Mouse (Mus musculus): ENCODE results near the gene H2-M10.3.
"Not testable (repeated sequence)": the region's sequence is repeated elsewhere in the genome, so short reads cannot be mapped to it uniquely, and the experiment has no call there.

Gene H2-M10.3

DNA sequence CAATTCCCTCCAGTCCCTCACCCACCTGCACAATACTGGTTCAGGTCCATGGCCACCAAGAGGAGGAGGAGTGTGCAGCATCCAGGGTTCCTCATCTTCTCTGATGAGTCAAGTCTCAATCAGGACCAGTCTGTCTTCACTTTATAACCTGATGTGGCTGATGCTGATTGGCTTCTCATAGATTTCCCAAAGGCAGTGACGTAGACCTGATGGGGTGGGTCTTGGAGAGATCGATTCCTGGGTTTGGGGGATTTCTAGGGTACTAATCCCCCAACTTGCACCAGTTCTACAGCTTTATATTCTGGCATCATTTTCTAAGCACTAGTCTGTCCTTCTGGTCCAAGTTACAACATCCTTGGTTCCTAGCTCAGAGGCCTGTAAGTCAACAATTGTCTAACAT, at the start of gene H2-M10.3:
Gene H2-M10.3 (minus strand): TSS at position 101 of the 400 bp plus-strand sequence.
- in situ Hi-C loops (cut with MboI, MseI): not testable (repeated sequence)

DNA sequence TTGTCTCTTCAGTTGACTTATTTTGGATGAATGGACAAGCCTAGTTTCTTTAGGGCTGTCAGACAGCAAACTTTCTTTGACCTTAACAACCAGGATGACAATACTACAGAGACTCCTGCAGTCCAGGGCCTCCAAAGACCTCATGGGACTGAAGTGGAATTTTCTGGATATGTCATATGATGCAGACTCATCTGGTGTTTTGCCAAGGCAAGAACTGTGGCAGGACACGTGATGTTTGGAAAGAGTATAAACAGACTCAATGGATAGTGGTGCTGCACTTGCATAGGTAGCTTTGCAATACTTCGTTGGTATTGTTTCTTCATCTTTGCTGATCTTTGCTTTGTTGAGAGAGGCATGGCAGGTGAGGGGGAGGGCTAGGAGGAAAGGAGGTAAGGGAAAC, 49.2 kb upstream of the H2-M10.3 start:
- in situ Hi-C loops (cut with MboI, MseI): loop anchor here (5.0 kb wide), 1 partner anchor 105 kb away; no protein-coding TSS in a partner anchor

DNA sequence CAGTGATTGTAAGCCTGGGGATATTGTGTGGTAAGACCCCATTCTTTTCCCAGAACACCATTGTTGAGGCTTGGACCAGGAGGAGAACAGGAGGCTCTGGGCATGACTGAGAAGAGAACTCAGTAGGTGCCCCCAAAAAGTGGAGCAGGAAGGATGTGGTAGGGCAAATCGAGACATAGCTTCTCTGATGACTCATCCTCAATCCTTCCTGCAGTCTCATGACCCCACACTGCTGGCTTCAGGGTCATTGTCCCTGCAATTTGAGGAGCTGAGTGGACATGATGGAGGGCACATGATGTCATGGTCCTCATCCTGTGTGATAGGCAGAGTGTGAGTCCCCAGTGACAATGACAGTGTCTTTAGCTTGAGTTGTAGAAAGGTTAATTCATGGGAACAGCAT, 47.2 kb upstream of the H2-M10.3 start:
- in situ Hi-C loops (cut with MboI, MseI): loop anchor here (5.0 kb wide), 1 partner anchor 103 kb away; no protein-coding TSS in a partner anchor

DNA sequence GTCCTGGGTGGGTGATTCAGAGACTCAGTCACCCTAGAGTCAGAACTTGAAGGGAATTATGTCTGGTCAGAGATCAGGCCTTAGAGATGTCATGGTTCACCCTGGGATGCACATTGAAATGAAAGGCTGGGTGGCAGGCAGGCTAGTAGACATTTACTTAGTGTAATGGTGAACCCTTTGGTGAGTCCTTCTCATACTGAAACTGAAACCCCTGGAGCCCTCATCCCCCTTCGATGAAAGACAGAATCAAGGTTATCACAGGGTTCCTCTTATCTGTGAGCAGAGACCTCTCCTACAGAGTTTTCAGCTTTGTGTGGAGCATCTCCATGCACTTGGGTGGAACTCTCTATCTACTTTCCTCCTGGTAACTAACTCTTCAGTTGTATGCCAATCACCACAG, 46.1 kb upstream of the H2-M10.3 start:
- in situ Hi-C loops (cut with MboI, MseI): no loop called here

DNA sequence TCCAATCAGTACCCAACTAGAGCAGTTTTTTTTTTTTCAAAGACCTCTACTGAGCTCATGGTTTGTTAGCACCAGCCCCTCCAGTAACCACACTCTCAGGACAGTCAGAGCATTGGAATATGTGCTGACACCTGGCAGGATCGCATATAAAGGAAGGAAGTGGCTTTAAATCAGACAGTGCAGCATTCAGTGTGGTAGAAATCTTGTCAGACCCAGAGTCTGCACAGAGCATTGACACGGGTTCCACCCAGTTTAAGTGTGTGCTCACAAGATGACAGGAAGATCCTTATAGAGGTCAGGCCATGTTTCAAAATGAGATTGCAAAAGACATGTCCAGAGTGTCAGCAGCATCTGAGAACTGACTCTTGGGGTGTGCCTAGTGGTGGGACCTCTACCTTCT, 21.7 kb upstream of the H2-M10.3 start:
- in situ Hi-C loops (cut with MboI, MseI): loop anchor here (10.0 kb wide), 1 partner anchor 165 kb away; no protein-coding TSS in a partner anchor

DNA sequence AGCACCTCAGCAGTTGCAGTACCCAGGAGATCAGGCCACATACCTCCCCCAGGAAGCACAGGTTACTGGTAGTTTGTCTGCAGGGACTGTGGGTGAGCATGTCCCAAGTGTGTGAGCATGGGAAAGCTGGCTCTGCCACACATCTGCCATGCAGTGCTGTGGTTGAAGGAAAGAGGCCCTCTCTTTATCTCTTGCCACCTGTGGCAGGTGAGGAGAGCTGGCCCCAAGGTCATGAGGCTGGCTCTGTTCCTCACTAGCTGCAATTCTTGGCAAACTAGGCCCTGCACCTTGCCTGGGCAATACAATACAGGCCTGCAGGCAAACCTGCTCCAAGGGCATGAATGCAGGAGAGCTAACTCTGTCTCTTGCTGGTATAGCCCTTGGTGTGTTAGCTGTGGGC, 5.8 kb downstream of the H2-M10.3 start:
- in situ Hi-C loops (cut with MboI, MseI): not testable (repeated sequence)

DNA sequence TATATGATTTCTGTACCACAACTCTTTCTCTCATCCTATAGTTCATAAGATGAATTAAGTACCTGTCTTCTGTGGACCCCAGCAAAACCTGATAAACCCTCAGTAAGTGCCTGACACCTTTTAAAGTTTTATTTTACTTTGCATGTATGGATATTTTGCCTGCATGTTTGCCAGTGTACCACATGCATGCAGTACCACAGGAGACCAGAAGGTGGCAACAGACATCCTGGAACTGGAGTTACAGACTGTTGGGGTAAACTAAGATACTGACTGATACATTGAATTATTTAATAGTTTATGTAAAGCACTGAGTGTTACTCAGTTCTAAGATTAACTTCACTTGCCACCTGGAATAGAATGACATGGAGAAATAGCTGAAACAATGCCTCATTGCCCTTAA, 10.7 kb downstream of the H2-M10.3 start:
- in situ Hi-C loops (cut with MboI, MseI): loop anchor here (5.0 kb wide), 3 partner anchors 40 to 365 kb away; no protein-coding TSS in a partner anchor

DNA sequence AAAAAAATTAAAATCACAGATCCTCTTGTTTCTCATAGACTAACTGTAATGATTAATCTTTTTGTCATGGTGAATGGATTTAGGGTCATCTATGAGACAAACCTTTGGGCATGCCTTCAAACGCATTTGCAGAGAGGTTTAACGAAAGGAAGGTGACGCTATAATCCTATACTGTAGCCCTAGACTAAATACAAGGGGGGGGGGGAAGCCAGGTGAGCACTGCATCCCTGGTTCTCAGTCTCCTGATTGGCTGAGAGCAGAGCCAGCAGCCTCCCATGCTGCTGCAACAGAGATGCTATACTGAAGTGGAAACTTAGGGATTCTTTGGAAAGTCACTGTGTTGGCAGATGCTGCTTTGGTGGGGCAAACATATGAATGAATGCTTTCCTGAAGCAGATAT, 12.5 kb downstream of the H2-M10.3 start:
- in situ Hi-C loops (cut with MboI, MseI): loop anchor here (5.0 kb wide), 3 partner anchors 38 to 367 kb away; no protein-coding TSS in a partner anchor

DNA sequence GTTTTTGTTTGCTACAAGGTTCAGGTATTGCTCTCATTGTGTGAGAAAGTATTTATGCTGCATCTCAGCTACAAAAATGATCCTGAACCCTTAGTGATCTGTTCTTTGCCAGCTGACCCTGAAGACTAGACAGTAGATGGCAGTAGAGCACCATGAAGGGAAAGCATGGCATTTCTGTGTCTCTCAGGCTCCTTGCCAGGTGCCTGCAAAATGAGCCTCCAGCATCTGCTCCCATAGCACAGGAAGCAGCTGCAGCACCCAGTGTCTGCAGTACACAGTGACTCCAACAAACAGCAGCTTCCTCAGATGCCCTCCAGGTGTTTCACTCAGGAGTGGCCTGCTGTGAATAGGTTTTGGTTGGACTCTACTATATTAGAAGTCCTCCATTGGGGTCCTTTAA, 12.9 kb downstream of the H2-M10.3 start:
- in situ Hi-C loops (cut with MboI, MseI): loop anchor here (5.0 kb wide), 3 partner anchors 38 to 367 kb away; no protein-coding TSS in a partner anchor

DNA sequence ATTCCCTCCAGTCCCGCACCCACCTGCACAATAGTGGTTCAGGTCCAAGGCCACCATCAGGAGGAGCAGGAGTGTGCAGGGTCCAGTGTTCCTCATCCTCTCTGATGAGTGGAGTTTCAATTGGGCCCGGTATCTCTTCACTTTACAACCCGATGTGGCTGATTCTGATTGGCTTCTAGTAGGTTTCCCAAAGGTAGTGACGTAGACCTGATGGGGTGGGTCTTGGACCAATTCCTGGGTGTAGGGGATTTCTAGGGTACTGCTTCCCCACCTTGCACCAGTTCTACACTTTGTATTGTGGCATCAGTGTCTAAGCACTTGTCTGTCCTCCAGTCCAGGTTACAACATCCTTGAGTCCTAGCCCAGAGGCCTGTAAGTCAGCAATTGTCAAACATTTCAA, 42.2 kb downstream of the H2-M10.3 start, which contains the start of gene H2-M10.1:
Gene H2-M10.1 (minus strand): TSS at position 101 of the 400 bp plus-strand sequence.
- in situ Hi-C loops (cut with MboI, MseI): no loop called here

DNA sequence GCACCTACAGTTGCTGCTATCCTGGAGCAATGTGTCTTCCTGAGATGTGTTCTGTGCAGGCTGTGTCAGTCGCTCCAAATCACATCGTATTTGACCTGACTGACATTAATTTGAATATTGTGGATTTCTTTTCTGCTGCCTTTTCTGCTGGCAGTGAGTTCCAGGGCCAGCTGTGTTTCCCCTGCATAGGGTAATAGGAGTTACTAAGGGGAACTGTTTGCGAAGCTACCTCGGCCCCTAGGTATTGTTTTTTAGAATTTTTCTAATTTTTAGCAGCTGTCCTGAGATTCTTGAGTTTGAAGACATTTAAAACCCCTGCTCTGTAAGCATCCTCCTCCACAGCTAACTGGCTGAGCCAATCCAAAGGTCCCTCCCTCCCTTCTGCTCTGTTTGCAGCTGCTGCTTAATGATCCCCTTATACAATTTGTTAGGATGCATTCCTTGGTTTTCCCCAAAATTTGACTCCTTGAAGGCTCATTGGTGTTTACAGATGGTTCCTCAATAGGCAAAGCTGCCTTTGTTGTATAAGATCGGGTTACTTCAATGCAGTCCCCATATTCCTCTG, 52.4 kb downstream of the H2-M10.3 start:
- in situ Hi-C loops (cut with MboI, MseI): loop anchor here (5.0 kb wide), 1 partner anchor 42 kb away; no protein-coding TSS in a partner anchor

DNA sequence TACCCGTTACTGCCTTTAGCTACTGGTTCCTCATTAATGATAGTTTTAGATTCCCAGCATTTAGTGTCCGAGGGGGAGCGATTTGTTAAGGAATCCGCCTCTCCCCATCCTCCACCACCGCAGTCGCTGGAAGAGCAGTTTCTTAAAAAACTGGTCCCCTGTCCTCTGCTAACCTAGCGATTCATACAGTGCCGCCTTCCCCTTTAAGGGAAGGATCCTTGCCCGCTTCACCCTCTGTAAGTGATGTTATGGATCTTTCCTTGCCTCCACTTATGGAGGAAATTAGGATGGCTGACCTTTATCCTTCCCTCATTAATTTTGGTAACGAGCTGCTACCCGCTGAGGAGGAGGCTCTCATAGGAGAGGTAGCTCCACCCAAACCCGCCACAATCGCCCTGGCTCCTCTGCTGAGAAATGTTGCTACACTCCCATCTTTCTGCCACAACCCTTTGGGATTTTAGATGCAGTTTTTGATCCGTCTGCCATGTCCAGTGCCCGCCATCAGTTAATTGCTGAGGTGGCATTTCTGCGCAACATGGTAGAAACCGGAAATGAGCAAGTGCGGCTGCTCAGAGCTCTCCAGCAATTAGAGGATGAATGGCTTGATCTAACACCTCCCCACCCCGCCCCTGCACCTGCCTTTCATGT, 53.1 kb downstream of the H2-M10.3 start:
- in situ Hi-C loops (cut with MboI, MseI): loop anchor here (5.0 kb wide), 1 partner anchor 42 kb away; no protein-coding TSS in a partner anchor

All from T-helper 1 cell (primary cell).